Mouse (Mus musculus) liver, postnatal 0 days (tissue): ENCODE data around the gene Ces1g.

Source experiments
- CTCF ChIP-seq: sonication (generic); IDR thresholded peaks from 2 replicates; pipeline ENCODE4 v1.5.1; 2016; ENCODE audit warnings: antibody characterized with exemption, low read depth
- EP300 ChIP-seq: IDR thresholded peaks from 2 replicates; pipeline ENCODE4 v1.6.1; 2016; ENCODE audit warnings: antibody characterized with exemption, low read depth, mild to moderate bottlenecking

DNA sequence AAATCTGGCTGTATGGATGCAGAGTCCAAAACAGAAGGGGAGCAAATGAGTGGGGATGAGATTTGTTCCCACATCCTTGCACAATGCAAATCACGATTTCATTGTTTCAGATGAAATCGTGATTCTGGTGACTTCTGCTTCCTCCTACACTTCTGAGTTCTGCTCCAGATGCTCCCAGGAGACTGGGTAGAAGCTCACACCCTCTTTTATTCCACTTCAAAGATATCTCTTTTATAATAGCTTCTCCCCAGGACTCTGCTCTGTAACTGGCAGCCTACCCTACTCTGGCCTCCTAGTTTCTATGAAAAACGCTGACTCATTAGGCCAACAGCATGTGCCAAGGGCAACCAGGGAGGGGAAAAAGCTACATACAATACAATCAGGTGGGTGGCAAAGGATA is 63.8 kb downstream of the Ces1g start:
- TF ChIP-seq CTCF (no peak), EP300 (no peak)
